Mouse (Mus musculus) liver, embryonic 16.5 days (tissue): ENCODE measurements around the gene Cdh4. TPM values are rescaled to one million over a fixed set of nuclear protein-coding genes. Genes with fewer than 3 reads are reported as not detected.

ENCODE experiments used
- ATAC-seq: fragments of 200-750 bp; cut with Nextera tagmentation; 2 replicates; pipeline ENCODE4 v1.8.0; 2017; ENCODE audit warnings: low read depth, mild to moderate bottlenecking, moderate number of reproducible peaks, moderate library complexity
- H3K27ac ChIP-seq: fragments of 300-500 bp; sonication (generic); 2 replicates; pipeline ENCODE4 v1.5.1; 2014; ENCODE audit warnings: mild to moderate bottlenecking, low read length
- H3K27me3 ChIP-seq: fragments of 300-500 bp; sonication (generic); 2 replicates; pipeline ENCODE4 v1.6.1; 2014; ENCODE audit warnings: low read depth, low read length, mixed read lengths; ENCODE audit not compliant: control insufficient read depth, insufficient read depth
- H3K36me3 ChIP-seq: fragments of 300-500 bp; sonication (generic); 2 replicates; pipeline ENCODE4 v1.6.1; 2014; ENCODE audit warnings: mild to moderate bottlenecking; ENCODE audit not compliant: control insufficient read depth, insufficient read depth
- H3K4me1 ChIP-seq: fragments of 300-500 bp; sonication (generic); 2 replicates; pipeline ENCODE4 v1.6.1; 2014; ENCODE audit warnings: low read depth, low read length, mixed read lengths; ENCODE audit not compliant: control insufficient read depth
- H3K4me2 ChIP-seq: fragments of 300-500 bp; sonication (generic); 2 replicates; pipeline ENCODE4 v1.6.1; 2014; ENCODE audit warnings: low read depth, low read length, mixed read lengths
- H3K4me3 ChIP-seq: fragments of 300-500 bp; sonication (generic); 2 replicates; pipeline ENCODE4 v1.5.1; 2014; ENCODE audit warnings: low read depth, mild to moderate bottlenecking, low read length
- H3K9ac ChIP-seq: fragments of 300-500 bp; sonication (generic); 2 replicates; pipeline ENCODE4 v1.6.1; 2014; ENCODE audit warnings: low read depth, low read length
- H3K9me3 ChIP-seq: fragments of 300-500 bp; sonication (generic); replicated peaks from 2 replicates; pipeline ENCODE4 v1.6.1; 2016; ENCODE audit warnings: low read length; ENCODE audit not compliant: control insufficient read depth
- WGBS: fragments of 180-500 bp; shearing (Covaris S2); extraction: QIAGEN DNeasy Blood & Tissue Kit; methylation state at CpG from one replicate; pipeline ENCODE4 v1.1.7; 2014; ENCODE audit not compliant: insufficient replicate concordance; 5-methylcytosine and 5-hydroxymethylcytosine counted together
- polyA plus RNA-seq: library from polyadenylated mRNA; unstranded; fragments of >200 nt; fragmentation: Nextera tagmentation; extraction: Ambion mirVana; gene quantifications from 2 replicates; pipeline ENCODE4 v1.2.1, GENCODE M21; 2015

The Cdh4 gene
- polyA plus RNA-seq, 1 experiment from 2014 or later, result 0.40 TPM

- Histone ChIP-seq H3K27me3 (no peaks in the 10 kb centered on the region), H3K4me1 (no peaks in the 10 kb centered on the region), H3K27ac (no peak overlapping the region), H3K9ac (no peak overlapping the region), H3K4me2 (no peak overlapping the region), H3K9me3 (no peaks in the 10 kb centered on the region), H3K36me3 (no peaks in the 10 kb centered on the region), H3K4me3 (no peak overlapping the region)
- WGBS, result 36% methylated on average over 4 of the region's 4 CpGs
- ATAC-seq, result no peak
Measured at GRCm38 (mm10) chr2:179649370-179649769, 207.1 kb downstream of the Cdh4 start.

- WGBS, result 73% methylated on average over 8 of the region's 9 CpGs
- no peak overlapping the region for H3K4me3 ChIP-seq
- no peaks in the 10 kb centered on the region for H3K36me3 ChIP-seq
- no peaks in the 10 kb centered on the region for H3K9me3 ChIP-seq
- no peak overlapping the region for H3K4me2 ChIP-seq
- no peak overlapping the region for H3K9ac ChIP-seq
- no peaks in the 10 kb centered on the region for H3K27me3 ChIP-seq
- no peak overlapping the region for H3K27ac ChIP-seq
- H3K4me1 ChIP-seq, result no peaks in the 10 kb centered on the region
- ATAC-seq, result no peak
Measured at GRCm38 (mm10) chr2:179650168-179650567, 207.9 kb downstream of the Cdh4 start.

- Histone ChIP-seq H3K27ac (no peak overlapping the region), H3K36me3 (no peaks in the 10 kb centered on the region), H3K4me2 (no peak overlapping the region), H3K9ac (no peak overlapping the region), H3K27me3 (no peaks in the 10 kb centered on the region), H3K4me1 (no peaks in the 10 kb centered on the region), H3K9me3 (no peaks in the 10 kb centered on the region), H3K4me3 (no peak overlapping the region)
- WGBS, result 30% methylated on average over 3 of the region's 3 CpGs
- ATAC-seq, result no peak
Measured at GRCm38 (mm10) chr2:179655506-179655905, 213.3 kb downstream of the Cdh4 start.

- H3K9ac ChIP-seq, result no peak overlapping the region
- H3K4me3 ChIP-seq, result no peak overlapping the region
- 70% methylated on average over 1 of the region's 1 CpGs for WGBS
- no peak overlapping the region for H3K27ac ChIP-seq
- H3K27me3 ChIP-seq, result no peaks in the 10 kb centered on the region; the same call in 1 of the 2 replicates
- H3K9me3 ChIP-seq, result no peaks in the 10 kb centered on the region
- H3K4me1 ChIP-seq, result no peaks in the 10 kb centered on the region
- H3K4me2 ChIP-seq, result no peak overlapping the region
- H3K36me3 ChIP-seq, result no peaks in the 10 kb centered on the region
- no peak for ATAC-seq
Measured at GRCm38 (mm10) chr2:179659254-179659653, 217.0 kb downstream of the Cdh4 start.

- no peaks in the 10 kb centered on the region; the same call in 1 of the 2 replicates for H3K27me3 ChIP-seq
- no peak for ATAC-seq
- H3K9me3 ChIP-seq, result no peaks in the 10 kb centered on the region
- H3K27ac ChIP-seq, result no peak overlapping the region
- H3K4me2 ChIP-seq, result no peak overlapping the region
- no peaks in the 10 kb centered on the region for H3K4me1 ChIP-seq
- H3K36me3 ChIP-seq, result no peaks in the 10 kb centered on the region
- WGBS, result 2% methylated on average over 20 of the region's 20 CpGs
- no peak overlapping the region for H3K9ac ChIP-seq
- no peak overlapping the region for H3K4me3 ChIP-seq
Measured at GRCm38 (mm10) chr2:179661998-179662714, 219.9 kb downstream of the Cdh4 start.

- Histone ChIP-seq H3K36me3 (no peaks in the 10 kb centered on the region), H3K4me3 (no peak overlapping the region), H3K27me3 (no peaks in the 10 kb centered on the region; the same call in 1 of the 2 replicates), H3K4me2 (no peak overlapping the region), H3K9me3 (no peaks in the 10 kb centered on the region), H3K27ac (no peak overlapping the region), H3K4me1 (no peaks in the 10 kb centered on the region), H3K9ac (no peak overlapping the region)
- ATAC-seq, result no peak
- WGBS, result 6% methylated on average over 9 of the region's 9 CpGs
Measured at GRCm38 (mm10) chr2:179662739-179663138, 220.5 kb downstream of the Cdh4 start.

GRCm38 (mm10) chr2:179663652-179664051 lies 221.4 kb downstream of the Cdh4 start:
- Histone ChIP-seq H3K27ac (no peak overlapping the region), H3K4me3 (no peak overlapping the region), H3K4me2 (no peak overlapping the region), H3K4me1 (no peaks in the 10 kb centered on the region), H3K9ac (no peak overlapping the region), H3K27me3 (no peaks in the 10 kb centered on the region; the same call in 1 of the 2 replicates), H3K36me3 (no peaks in the 10 kb centered on the region), H3K9me3 (no peaks in the 10 kb centered on the region)
- ATAC-seq, result no peak
- WGBS, result 48% methylated on average over 9 of the region's 9 CpGs

GRCm38 (mm10) chr2:179664171-179664608 lies 222.0 kb downstream of the Cdh4 start:
- Histone ChIP-seq H3K4me3 (no peak overlapping the region), H3K9ac (no peak overlapping the region), H3K4me1 (no peaks in the 10 kb centered on the region), H3K27ac (no peak overlapping the region), H3K9me3 (no peaks in the 10 kb centered on the region), H3K4me2 (no peak overlapping the region), H3K36me3 (no peaks in the 10 kb centered on the region), H3K27me3 (no peaks in the 10 kb centered on the region; the same call in 1 of the 2 replicates)
- no peak for ATAC-seq
- WGBS, result 79% methylated on average over 13 of the region's 13 CpGs

- WGBS, result 73% methylated on average over 10 of the region's 10 CpGs
- no peak for ATAC-seq
- H3K27me3 ChIP-seq, result no peaks in the 10 kb centered on the region
Measured at GRCm38 (mm10) chr2:179670689-179671088, 228.5 kb downstream of the Cdh4 start.

More at GRCm38 (mm10) chr2:179670689-179671088, 228.5 kb downstream of the Cdh4 start:
- Histone ChIP-seq H3K9ac (no peak overlapping the region), H3K4me1 (no peaks in the 10 kb centered on the region), H3K9me3 (no peaks in the 10 kb centered on the region), H3K27ac (no peak overlapping the region), H3K36me3 (no peaks in the 10 kb centered on the region), H3K4me2 (no peak overlapping the region), H3K4me3 (no peak overlapping the region)
